Mouse (Mus musculus) liver, adult 2 months (tissue): ENCODE measurements around the gene Sec24a. TPM values are rescaled to one million over a fixed set of nuclear protein-coding genes. Genes with fewer than 3 reads are reported as not detected.
"Not testable (repeated sequence)": the region's sequence is repeated elsewhere in the genome, so short reads cannot be mapped to it uniquely, and the experiment has no call there.

Experiments
- DNase-seq: peaks from one replicate; pipeline ENCODE4 v3.0.0-alpha.2; 2011; ENCODE audit warnings: low read depth, low spot score; ENCODE audit errors: extremely low read depth
- H3K27ac ChIP-seq: fragments of 200-500 bp; replicated peaks from 2 replicates; pipeline ENCODE4 v1.5.1; 2012; ENCODE audit warnings: low read depth, mild to moderate bottlenecking, control low read depth, inconsistent platforms, low read length; ENCODE audit not compliant: insufficient read depth
- H3K27me3 ChIP-seq: fragments of 200-500 bp; 2 replicates; pipeline ENCODE4 v1.6.1; 2012; ENCODE audit warnings: mild to moderate bottlenecking, moderate library complexity, low read length, inconsistent platforms; ENCODE audit not compliant: control insufficient read depth, insufficient read depth
- H3K36me3 ChIP-seq: fragments of 200-500 bp; 2 replicates; pipeline ENCODE4 v1.6.1; 2012; ENCODE audit warnings: low read length, inconsistent platforms; ENCODE audit not compliant: control insufficient read depth, insufficient read depth
- H3K4me1 ChIP-seq: fragments of 200-500 bp; 2 replicates; pipeline ENCODE4 v1.6.1; 2011; ENCODE audit warnings: low read length; ENCODE audit not compliant: control insufficient read depth, insufficient read depth
- H3K4me3 ChIP-seq: fragments of 200-500 bp; 2 replicates; pipeline ENCODE4 v1.5.1; 2011; ENCODE audit warnings: low read depth, mild to moderate bottlenecking, control low read depth, low read length, moderate library complexity; ENCODE audit not compliant: insufficient read depth
- H3K79me2 ChIP-seq: fragments of 200-500 bp; 2 replicates; pipeline ENCODE4 v1.6.1; 2012; ENCODE audit warnings: inconsistent platforms, mild to moderate bottlenecking, low read length, moderate library complexity; ENCODE audit not compliant: control insufficient read depth, insufficient read depth
- H3K9ac ChIP-seq: fragments of 200-500 bp; 2 replicates; pipeline ENCODE4 v1.6.1; 2012; ENCODE audit warnings: low read depth, mild to moderate bottlenecking, control low read depth, inconsistent platforms, low read length
- CTCF ChIP-seq: fragments of 200-500 bp; IDR thresholded peaks from 2 replicates; pipeline ENCODE4 v1.5.1; 2011; ENCODE audit warnings: low read depth, low read length, control low read depth
- POLR2A ChIP-seq: fragments of 200-500 bp; IDR thresholded peaks from 2 replicates; pipeline ENCODE4 v1.6.1; 2011; ENCODE audit warnings: low read length, control low read depth; ENCODE audit not compliant: insufficient read depth; ENCODE audit errors: extremely low read depth
- WGBS: fragments of 180-500 bp; shearing (Covaris S2); methylation state at CpG from one replicate; pipeline ENCODE4 v1.1.7; 2018; 5-methylcytosine and 5-hydroxymethylcytosine counted together
- polyA plus RNA-seq: library from polyadenylated mRNA; depleted of rRNA; stranded (reverse); fragments of >200 nt; gene quantifications from 2 replicates; pipeline ENCODE4 v1.2.3, GENCODE M21; 2012
- total RNA-seq: library from RNA; depleted of rRNA; stranded (reverse); fragments of >200 nt; gene quantifications from 2 replicates; pipeline ENCODE4 v1.2.3, GENCODE M21; 2014

Sec24a gene
- total and polyA plus RNA-seq, 2 experiments: 30.6 to 45.1 TPM

GRCm38 (mm10) chr11:51675386-51675785 lies 88.0 kb downstream of the Sec24a start:
- Histone ChIP-seq H3K4me3 (no peak overlapping the region), H3K9ac (no peak overlapping the region), H3K4me1 (no peaks in the 10 kb centered on the region), H3K27ac (no peak overlapping the region), H3K27me3 (no peaks in the 10 kb centered on the region), H3K36me3 (no peaks in the 10 kb centered on the region), H3K79me2 (no peaks in the 10 kb centered on the region)
- DNase-seq: no peak
- no peak for TF ChIP-seq POLR2A
- 84% methylated on average over 5 of the region's 5 CpGs for WGBS

DNA sequence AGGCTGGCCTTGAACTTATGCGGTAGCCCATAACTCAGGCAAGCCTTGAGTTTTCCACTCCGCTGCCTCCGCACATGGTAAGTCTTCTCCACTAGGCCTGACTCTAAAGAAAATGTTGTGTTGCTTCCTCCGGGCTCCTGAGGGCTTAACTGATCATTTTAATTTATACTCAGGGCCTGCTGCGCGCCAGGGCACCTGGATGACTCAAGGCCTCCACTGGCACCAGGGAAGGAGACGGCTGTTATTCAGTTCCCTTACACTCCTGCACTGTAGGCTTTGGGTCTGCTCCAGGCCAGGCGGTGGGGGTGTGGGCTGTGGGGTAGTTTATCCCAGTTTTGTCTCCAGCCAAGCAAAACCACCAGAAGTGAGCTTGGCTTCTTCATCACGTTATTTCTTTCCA lies 90.1 kb downstream of the Sec24a start:
- Histone ChIP-seq H3K9ac (no peak overlapping the region), H3K4me3 (no peak overlapping the region), H3K4me1 (no peaks in the 10 kb centered on the region), H3K27ac (no peak overlapping the region), H3K27me3 (no peaks in the 10 kb centered on the region), H3K36me3 (no peaks in the 10 kb centered on the region), H3K79me2 (no peaks in the 10 kb centered on the region)
- no peak for DNase-seq
- TF ChIP-seq CTCF: no peak
- no peak for TF ChIP-seq POLR2A
- WGBS: 92% methylated on average over 9 of the region's 9 CpGs

DNA sequence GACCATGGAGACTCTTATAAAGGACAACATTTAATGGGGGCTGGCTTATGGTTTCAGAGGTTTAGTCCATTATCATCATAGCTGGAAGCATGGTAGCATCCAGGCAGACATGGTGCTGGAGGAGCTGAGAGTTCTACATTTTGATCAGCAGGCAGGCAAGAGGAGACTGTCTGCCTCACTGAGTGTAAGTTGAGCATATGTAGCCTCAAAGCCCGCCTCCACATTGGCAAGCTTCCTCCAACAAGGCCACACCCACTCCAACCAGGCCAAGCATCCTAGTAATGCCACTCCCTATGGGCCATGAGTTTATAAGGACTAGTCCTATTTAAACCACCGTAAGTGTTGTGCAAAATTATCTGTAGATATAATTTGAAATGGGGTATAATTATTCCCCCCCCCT lies 92.1 kb downstream of the Sec24a start:
- no peak overlapping the region for H3K27ac ChIP-seq
- no peaks in the 10 kb centered on the region for H3K27me3 ChIP-seq
- no peak for DNase-seq
- H3K4me1 ChIP-seq: no peaks in the 10 kb centered on the region
- no peaks in the 10 kb centered on the region for H3K79me2 ChIP-seq
- H3K36me3 ChIP-seq: no peaks in the 10 kb centered on the region
- TF ChIP-seq CTCF: no peak
- no peak for TF ChIP-seq POLR2A
- H3K9ac ChIP-seq: no peak overlapping the region
- 88% methylated on average over 2 of the region's 2 CpGs for WGBS
- no peak overlapping the region for H3K4me3 ChIP-seq

- TF ChIP-seq POLR2A (no peak), CTCF (no peak)
- Histone ChIP-seq H3K4me1 (no peaks in the 10 kb centered on the region), H3K36me3 (no peaks in the 10 kb centered on the region), H3K79me2 (no peaks in the 10 kb centered on the region), H3K9ac (no peak overlapping the region), H3K27me3 (no peaks in the 10 kb centered on the region), H3K4me3 (no peak overlapping the region), H3K27ac (no peak overlapping the region)
- DNase-seq: peak; percentile 26
- WGBS: 66% methylated on average over 7 of the region's 7 CpGs
Observed at GRCm38 (mm10) chr11:51670846-51671245, 92.6 kb downstream of the Sec24a start.

DNA sequence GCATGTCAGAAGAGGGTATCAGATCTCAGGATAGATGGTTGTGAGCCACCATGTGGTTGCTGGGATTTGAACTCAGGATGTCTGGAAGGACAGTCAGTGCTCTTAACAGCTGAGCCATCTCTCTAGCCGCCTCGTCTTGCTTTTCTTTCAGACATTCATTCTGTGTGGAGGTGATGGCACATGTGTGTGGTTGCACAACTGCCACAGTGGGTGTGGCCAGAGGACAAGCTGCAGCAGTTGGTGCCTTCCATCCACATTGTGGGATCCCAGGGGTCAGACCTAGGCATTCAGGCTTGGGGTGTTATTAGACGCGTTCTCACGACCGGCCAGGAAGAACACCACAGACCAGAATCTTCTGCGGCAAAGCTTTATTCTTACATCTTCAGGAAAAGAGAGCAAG lies 98.7 kb downstream of the Sec24a start:
- not testable (repeated sequence) for H3K27ac ChIP-seq, H3K9ac ChIP-seq, H3K79me2 ChIP-seq, H3K36me3 ChIP-seq, DNase-seq, H3K4me1 ChIP-seq, H3K4me3 ChIP-seq, H3K27me3 ChIP-seq
- WGBS: 91% methylated on average over 7 of the region's 7 CpGs

DNA sequence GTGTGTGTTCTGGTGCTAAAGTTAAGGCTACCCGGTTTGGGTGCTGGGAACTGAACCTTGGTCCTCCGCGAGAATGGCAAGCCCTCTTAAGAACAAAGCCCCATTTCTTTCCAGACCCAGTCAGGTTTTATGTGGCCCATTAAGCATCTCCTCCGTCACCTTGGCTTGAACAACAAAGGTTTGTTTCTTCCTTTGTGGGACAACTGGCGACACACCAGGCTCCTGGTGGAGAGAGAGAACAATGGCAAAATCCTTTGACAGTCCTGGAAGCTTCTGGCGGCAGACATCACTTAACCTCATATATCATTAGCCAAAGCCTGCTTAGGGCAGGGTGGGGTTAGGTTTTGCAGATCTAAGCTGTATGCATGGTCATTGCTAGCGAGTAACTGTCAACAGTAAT lies 100.8 kb downstream of the Sec24a start:
- Histone ChIP-seq H3K9ac (no peak overlapping the region), H3K4me3 (no peak overlapping the region), H3K79me2 (no peaks in the 10 kb centered on the region), H3K27me3 (no peaks in the 10 kb centered on the region), H3K27ac (no peak overlapping the region), H3K4me1 (peaks cover 9% of the 10 kb centered on the region), H3K36me3 (no peaks in the 10 kb centered on the region)
- 93% methylated on average over 7 of the region's 7 CpGs for WGBS
- DNase-seq: no peak
- TF ChIP-seq POLR2A: no peak
- no peak for TF ChIP-seq CTCF
